Mouse (Mus musculus) heart, postnatal 0 days (tissue): ENCODE measurements around the gene Akap12. TPM values are rescaled to one million over a fixed set of nuclear protein-coding genes. Genes with fewer than 3 reads are reported as not detected.

Source experiments
- ATAC-seq: fragments of 200-750 bp; cut with Nextera tagmentation; 2 replicates; pipeline ENCODE4 v1.8.0; 2017; ENCODE audit warnings: low read depth, moderate number of reproducible peaks, moderate library complexity; ENCODE audit not compliant: insufficient read depth
- DNase-seq: peaks from one replicate; pipeline ENCODE4 v3.0.0-alpha.2; 2016; ENCODE audit warnings: low spot score
- H3K27ac ChIP-seq: fragments of 300-500 bp; sonication (generic); 2 replicates; pipeline ENCODE4 v1.5.1; 2014; ENCODE audit warnings: low read depth, mild to moderate bottlenecking
- H3K27me3 ChIP-seq: fragments of 300-500 bp; sonication (generic); 2 replicates; pipeline ENCODE4 v1.6.1; 2014; ENCODE audit warnings: low read length, mixed read lengths; ENCODE audit not compliant: control insufficient read depth, insufficient read depth
- H3K36me3 ChIP-seq: fragments of 300-500 bp; sonication (generic); replicated peaks from 2 replicates; pipeline ENCODE4 v1.6.1; 2014; ENCODE audit warnings: low read length, mixed read lengths; ENCODE audit not compliant: control insufficient read depth, insufficient read depth
- H3K4me1 ChIP-seq: fragments of 300-500 bp; sonication (generic); 2 replicates; pipeline ENCODE4 v1.6.1; 2014; ENCODE audit warnings: antibody characterized with exemption; ENCODE audit not compliant: control insufficient read depth, insufficient read depth
- H3K4me2 ChIP-seq: fragments of 300-500 bp; sonication (generic); 2 replicates; pipeline ENCODE4 v1.6.1; 2014; ENCODE audit warnings: low read depth, mild to moderate bottlenecking, low read length, moderate library complexity
- H3K4me3 ChIP-seq: fragments of 300-500 bp; sonication (generic); 2 replicates; pipeline ENCODE4 v1.5.1; 2014; ENCODE audit warnings: low read depth, low read length
- H3K9ac ChIP-seq: fragments of 300-500 bp; sonication (generic); replicated peaks from 2 replicates; pipeline ENCODE4 v1.6.1; 2014; ENCODE audit warnings: low read depth, low read length, mixed read lengths
- H3K9me3 ChIP-seq: fragments of 300-500 bp; sonication (generic); replicated peaks from 2 replicates; pipeline ENCODE4 v1.6.1; 2016; ENCODE audit warnings: low read length; ENCODE audit not compliant: control insufficient read depth
- CTCF ChIP-seq: IDR thresholded peaks from 2 replicates; pipeline ENCODE4 v1.5.1; 2016; ENCODE audit warnings: antibody characterized with exemption, control low read depth, low read depth
- EP300 ChIP-seq: IDR thresholded peaks from 2 replicates; pipeline ENCODE4 v1.6.1; 2016; ENCODE audit warnings: antibody characterized with exemption, low read depth
- WGBS: fragments of 180-500 bp; shearing (Covaris S2); extraction: QIAGEN DNeasy Blood & Tissue Kit; methylation state at CpG from one replicate; pipeline ENCODE4 v1.1.7; 2014; 5-methylcytosine and 5-hydroxymethylcytosine counted together
- polyA plus RNA-seq: library from polyadenylated mRNA; unstranded; fragments of >200 nt; fragmentation: Nextera tagmentation; extraction: Ambion mirVana; gene quantifications from 2 replicates; pipeline ENCODE4 v1.2.1, GENCODE M21; 2015
- total RNA-seq: library from RNA; depleted of rRNA; stranded (reverse); fragments of >200 nt; gene quantifications from 2 replicates; pipeline ENCODE4 v1.2.3, GENCODE M21; 2014; ENCODE audit warnings: low replicate concordance

Akap12 gene
- total and polyA plus RNA-seq, 2 experiments from 2014 or later, result 19.9 to 26.1 TPM

GRCm38 (mm10) chr10:4284781-4285180, 18.6 kb downstream of the Akap12 start:
- WGBS, result 86% methylated on average over 1 of the region's 1 CpGs
- Histone ChIP-seq H3K4me2 (no peak overlapping the region), H3K9ac (no peak overlapping the region), H3K36me3 (no peaks in the 10 kb centered on the region), H3K27me3 (no peaks in the 10 kb centered on the region), H3K9me3 (no peaks in the 10 kb centered on the region), H3K4me1 (no peaks in the 10 kb centered on the region), H3K27ac (no peak overlapping the region), H3K4me3 (no peak overlapping the region)
- ATAC-seq (no peak), DNase-seq (no peak)
- no peak for TF ChIP-seq CTCF

DNA sequence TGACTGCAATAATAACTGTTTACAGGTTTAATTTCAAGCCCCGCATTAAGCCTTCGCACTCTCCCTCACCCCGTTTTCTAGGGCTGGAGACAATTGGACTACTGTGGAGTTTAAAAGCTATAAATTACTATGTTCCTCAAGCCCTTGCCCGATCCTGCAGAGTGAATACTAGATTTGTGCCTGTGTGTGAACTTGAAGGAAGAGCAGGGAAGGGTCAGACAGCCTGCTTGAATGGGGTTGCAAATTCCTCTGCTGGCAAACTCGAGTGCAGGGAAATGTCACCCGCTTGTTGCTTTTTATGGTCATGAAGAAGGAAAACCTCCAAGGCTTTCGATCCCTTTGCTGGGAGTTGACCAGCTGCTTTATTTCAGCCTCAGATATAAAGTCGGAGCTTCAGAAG, 19.6 kb downstream of the Akap12 start:
- H3K9ac ChIP-seq, result no peak overlapping the region
- no peak overlapping the region for H3K4me2 ChIP-seq
- no peak for ATAC-seq

GRCm38 (mm10) chr10:4289171-4289570, 23.0 kb downstream of the Akap12 start:
- no peaks in the 10 kb centered on the region for H3K36me3 ChIP-seq
- DNase-seq (no peak), ATAC-seq (no peak)
- TF ChIP-seq EP300 (no peak), CTCF (no peak)
- H3K27ac ChIP-seq, result no peak overlapping the region
- no peaks in the 10 kb centered on the region for H3K9me3 ChIP-seq
- no peak overlapping the region for H3K9ac ChIP-seq
- 0 out of 2 replicates have a peak, but pooled peaks cover 4% of the 10 kb centered on the region for H3K4me1 ChIP-seq
- no peak overlapping the region for H3K4me3 ChIP-seq
- 62% methylated on average over 5 of the region's 5 CpGs for WGBS
- no peaks in the 10 kb centered on the region for H3K27me3 ChIP-seq
- H3K4me2 ChIP-seq, result no peak overlapping the region

More for the DNA sequence above, 19.6 kb downstream of the Akap12 start:
- no peaks in the 10 kb centered on the region for H3K4me1 ChIP-seq
- H3K4me3 ChIP-seq, result no peak overlapping the region
- no peak for DNase-seq
- H3K9me3 ChIP-seq, result no peaks in the 10 kb centered on the region
- WGBS, result 50% methylated on average over 8 of the region's 8 CpGs
- H3K36me3 ChIP-seq, result no peaks in the 10 kb centered on the region
- H3K27ac ChIP-seq, result 0 out of 2 replicates have a peak overlapping the region, but pooled peaks have one; percentile 4
- no peaks in the 10 kb centered on the region for H3K27me3 ChIP-seq
- no peak for TF ChIP-seq CTCF

- TF ChIP-seq EP300 (no peak), CTCF (no peak)
- Histone ChIP-seq H3K27ac (no peak overlapping the region), H3K4me1 (0 out of 2 replicates have a peak, but pooled peaks cover 4% of the 10 kb centered on the region), H3K27me3 (no peaks in the 10 kb centered on the region), H3K9ac (no peak overlapping the region), H3K9me3 (no peaks in the 10 kb centered on the region), H3K36me3 (no peaks in the 10 kb centered on the region), H3K4me3 (no peak overlapping the region), H3K4me2 (no peak overlapping the region)
- 50% methylated on average over 3 of the region's 3 CpGs for WGBS
- ATAC-seq (no peak), DNase-seq (no peak)
Observed at GRCm38 (mm10) chr10:4289636-4290035, 23.5 kb downstream of the Akap12 start.

- Histone ChIP-seq H3K4me2 (no peak overlapping the region), H3K4me1 (0 out of 2 replicates have a peak, but pooled peaks cover 4% of the 10 kb centered on the region), H3K27ac (no peak overlapping the region), H3K27me3 (no peaks in the 10 kb centered on the region), H3K36me3 (no peaks in the 10 kb centered on the region), H3K9ac (no peak overlapping the region), H3K9me3 (no peaks in the 10 kb centered on the region), H3K4me3 (no peak overlapping the region)
- TF ChIP-seq CTCF (no peak), EP300 (no peak)
- DNase-seq (no peak), ATAC-seq (no peak)
- WGBS, result 56% methylated on average over 3 of the region's 3 CpGs
Observed at GRCm38 (mm10) chr10:4290145-4290544, 24.0 kb downstream of the Akap12 start.

DNA sequence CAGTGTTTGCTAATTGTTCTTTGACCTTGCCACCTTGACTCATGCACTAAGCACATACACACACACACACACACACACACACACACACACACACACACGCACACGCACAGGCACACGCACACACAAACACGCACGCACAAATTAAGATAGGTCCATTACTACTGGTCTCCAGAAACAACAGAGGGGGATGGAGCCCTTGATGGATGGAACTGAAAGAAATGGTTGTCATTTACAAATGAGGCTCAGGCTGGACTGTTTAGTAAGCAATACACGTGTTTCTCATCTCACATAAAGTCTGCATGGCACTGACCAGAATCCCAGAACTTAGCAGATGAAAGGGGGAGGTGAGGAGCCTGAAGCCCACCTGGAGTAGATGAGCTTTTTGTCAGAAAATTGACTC, 24.4 kb downstream of the Akap12 start:
- 78% methylated on average over 6 of the region's 6 CpGs for WGBS
- Histone ChIP-seq H3K4me3 (no peak overlapping the region), H3K4me1 (0 out of 2 replicates have a peak, but pooled peaks cover 4% of the 10 kb centered on the region), H3K9ac (no peak overlapping the region), H3K36me3 (no peaks in the 10 kb centered on the region), H3K27ac (no peak overlapping the region), H3K4me2 (no peak overlapping the region), H3K27me3 (no peaks in the 10 kb centered on the region), H3K9me3 (no peaks in the 10 kb centered on the region)
- no peak for ATAC-seq
- no peak for DNase-seq
- TF ChIP-seq CTCF, result no peak
- no peak for TF ChIP-seq EP300
